Mouse (Mus musculus): ENCODE measurements around the gene Srsf6. TPM values are rescaled to one million over a fixed set of nuclear protein-coding genes. Genes with fewer than 3 reads are reported as not detected.

The Srsf6 gene
- polyA plus RNA-seq, 1 experiment from 2014 or later = 125 TPM

Other genes with a start within 250 kb of the Srsf6 start
- gene L3mbtl1, start 11.9 kb downstream of the Srsf6 start, polyA plus RNA-seq (2015; fragmentation: Nextera tagmentation; extraction: Ambion mirVana) = 3.6 and 6.0 TPM in 2 replicates
- gene Sgk2, start 55.8 kb downstream of the Srsf6 start, polyA plus RNA-seq (2015; fragmentation: Nextera tagmentation; extraction: Ambion mirVana) = 0.13 and 0.15 TPM in 2 replicates
- 32.7 and 37.9 TPM in 2 replicates for gene Ift52, start 85.8 kb downstream of the Srsf6 start, polyA plus RNA-seq (2015; fragmentation: Nextera tagmentation; extraction: Ambion mirVana)
- gene Mybl2, start 123.2 kb downstream of the Srsf6 start, polyA plus RNA-seq (2015; fragmentation: Nextera tagmentation; extraction: Ambion mirVana) = 2.8 and 9.3 TPM in 2 replicates
- gene Gtsf1l, start 156.3 kb downstream of the Srsf6 start, polyA plus RNA-seq (2015; fragmentation: Nextera tagmentation; extraction: Ambion mirVana) = not detected in 2 replicates